Mouse (Mus musculus) left cerebral cortex, adult 8-10 months (tissue): ENCODE data around the gene Acss3. TPM values are rescaled to one million over a fixed set of nuclear protein-coding genes. Genes with fewer than 3 reads are reported as not detected.

Experiments
- DNase-seq, 2 experiments: peaks; one replicate each; pipeline ENCODE4 v3.0.0; 2022; ENCODE audit warnings: low spot score in 2 of 2
- total RNA-seq, 4 experiments: library from RNA; stranded (reverse); gene quantifications; 2 replicates each; pipeline ENCODE4 v1.2.4; 2022

Gene Acss3
- total RNA-seq = 1 to 10 TPM; 1.0 to 1.6 (median 1.2) TPM

- DNase-seq = peak in 1 of 2 experiments; percentile 1
Observed at GRCm38 (mm10) chr10:107123529-107124335, at the start of gene Acss3. Acss3 (minus strand) TSS chr10:107123668.

GRCm38 (mm10) chr10:107172003-107172689, 48.7 kb upstream of the Acss3 start:
- DNase-seq = no peak

GRCm38 (mm10) chr10:107166486-107166885, 43.0 kb upstream of the Acss3 start:
- DNase-seq = no peak

- DNase-seq = no peak
Observed at GRCm38 (mm10) chr10:107148759-107149158, 25.3 kb upstream of the Acss3 start.

GRCm38 (mm10) chr10:107144016-107144415, 20.5 kb upstream of the Acss3 start:
- DNase-seq = no peak

- no peak for DNase-seq
Observed at GRCm38 (mm10) chr10:107142910-107143309, 19.4 kb upstream of the Acss3 start.

GRCm38 (mm10) chr10:107122744-107123528, 532 bp downstream of the Acss3 start:
- DNase-seq = no peak

- no peak for DNase-seq
Observed at GRCm38 (mm10) chr10:107121301-107121700, 2.2 kb downstream of the Acss3 start.

GRCm38 (mm10) chr10:107119135-107119534, 4.3 kb downstream of the Acss3 start:
- DNase-seq = no peak

GRCm38 (mm10) chr10:107116709-107117267, 6.7 kb downstream of the Acss3 start:
- no peak for DNase-seq

- DNase-seq = no peak
Observed at GRCm38 (mm10) chr10:107115930-107116642, 7.4 kb downstream of the Acss3 start.

- DNase-seq = no peak
Observed at GRCm38 (mm10) chr10:107115121-107115520, 8.3 kb downstream of the Acss3 start.

GRCm38 (mm10) chr10:107094452-107094851, 29.0 kb downstream of the Acss3 start:
- DNase-seq = no peak

- DNase-seq = no peak
Observed at GRCm38 (mm10) chr10:107053846-107054624, 69.4 kb downstream of the Acss3 start.

- no peak for DNase-seq
Observed at GRCm38 (mm10) chr10:107050489-107050888, 73.0 kb downstream of the Acss3 start.

- DNase-seq = peak in 1 of 2 experiments; percentile 7
Observed at GRCm38 (mm10) chr10:107042656-107043055, 80.8 kb downstream of the Acss3 start.

- DNase-seq = no peak
Observed at GRCm38 (mm10) chr10:107040837-107041236, 82.6 kb downstream of the Acss3 start.

GRCm38 (mm10) chr10:107040378-107040777, 83.1 kb downstream of the Acss3 start:
- no peak for DNase-seq

- no peak for DNase-seq
Observed at GRCm38 (mm10) chr10:107039211-107039610, 84.3 kb downstream of the Acss3 start.

- no peak for DNase-seq
Observed at GRCm38 (mm10) chr10:107024254-107024653, 99.2 kb downstream of the Acss3 start.
